Mouse (Mus musculus) MEL (cell line): ENCODE measurements around the gene Zkscan3. TPM values are rescaled to one million over a fixed set of nuclear protein-coding genes. Genes with fewer than 3 reads are reported as not detected.
"Not testable (repeated sequence)": the region's sequence is repeated elsewhere in the genome, so short reads cannot be mapped to it uniquely, and the experiment has no call there.

ENCODE experiments used
- DNase-seq: peaks from one replicate; pipeline ENCODE4 v3.0.0; 2011; ENCODE audit warnings: low read depth, low spot score
- H3K27ac ChIP-seq: 2 replicates; pipeline ENCODE4 v1.5.1; 2012; ENCODE audit warnings: low read depth, mild to moderate bottlenecking, control low read depth, low read length, moderate library complexity; ENCODE audit not compliant: control insufficient read depth
- H3K27me3 ChIP-seq, 2 experiments: fragments of 150-350 bp in 1 of 2; sonication (generic) in 1 of 2; 2 replicates each; pipeline ENCODE4 v1.6.1; 2012; ENCODE audit warnings: low read length in 2 of 2, mild to moderate bottlenecking in 2 of 2, improper control_type of control experiment in 1 of 2, moderate library complexity in 1 of 2; ENCODE audit not compliant: insufficient read depth in 2 of 2, control insufficient read depth in 1 of 2
- H3K36me3 ChIP-seq, 2 experiments: 2 replicates each; pipeline ENCODE4 v1.6.1; 2012 to 2014; ENCODE audit warnings: low read length in 2 of 2, improper control_type of control experiment in 1 of 2, inconsistent platforms in 1 of 2, mild to moderate bottlenecking in 1 of 2; ENCODE audit not compliant: insufficient read depth in 2 of 2, control insufficient read depth in 1 of 2
- H3K4me1 ChIP-seq, 2 experiments: fragments of 150-350 bp in 1 of 2; sonication (generic) in 1 of 2; 2 replicates each; pipeline ENCODE4 v1.6.1; 2012; ENCODE audit warnings: low read length in 2 of 2, improper control_type of control experiment in 1 of 2, mild to moderate bottlenecking in 1 of 2; ENCODE audit not compliant: insufficient read depth in 2 of 2, control insufficient read depth in 1 of 2
- H3K4me3 ChIP-seq, 2 experiments: fragments of 150-350 bp in 1 of 2; sonication (generic) in 1 of 2; 2 replicates each; pipeline ENCODE4 v1.5.1; 2012; ENCODE audit warnings: low read depth in 2 of 2, low read length in 2 of 2, mild to moderate bottlenecking in 2 of 2, moderate library complexity in 2 of 2, control low read depth in 1 of 2, improper control_type of control experiment in 1 of 2; ENCODE audit not compliant: control insufficient read depth in 1 of 2, insufficient read depth in 1 of 2
- H3K79me2 ChIP-seq: 2 replicates; pipeline ENCODE4 v1.6.1; 2012; ENCODE audit warnings: mild to moderate bottlenecking, low read length, moderate library complexity; ENCODE audit not compliant: control insufficient read depth, poor library complexity, insufficient read depth
- H3K9ac ChIP-seq: 2 replicates; pipeline ENCODE4 v1.6.1; 2012; ENCODE audit warnings: low read depth, mild to moderate bottlenecking, control low read depth, low read length, moderate library complexity; ENCODE audit not compliant: control insufficient read depth, poor library complexity, severe bottlenecking
- H3K9me3 ChIP-seq: fragments of 150-350 bp; sonication (generic); replicated peaks from 2 replicates; pipeline ENCODE4 v1.6.1; 2012; ENCODE audit warnings: mild to moderate bottlenecking, low read length, improper control_type of control experiment, moderate library complexity; ENCODE audit not compliant: insufficient read depth
- BHLHE40 ChIP-seq: IDR thresholded peaks from 2 replicates; pipeline ENCODE4 v1.6.1; 2012; ENCODE audit warnings: low read depth, mild to moderate bottlenecking, inconsistent platforms, low read length, improper control_type of control experiment, borderline replicate concordance
- CHD2 ChIP-seq: IDR thresholded peaks from 2 replicates; pipeline ENCODE4 v1.6.1; 2011; ENCODE audit warnings: low read length, improper control_type of control experiment
- CTCF ChIP-seq, 3 experiments: IDR thresholded peaks in 2 of 3; conservative IDR thresholded peaks in 1 of 3; 2 replicates each; pipeline ENCODE4 v1.5.1; 2011 to 2012; ENCODE audit warnings: low read length in 3 of 3, low read depth in 2 of 3, mild to moderate bottlenecking in 2 of 3, improper control_type of control experiment in 1 of 3, inconsistent platforms in 1 of 3, mixed read lengths in 1 of 3, moderate library complexity in 1 of 3; ENCODE audit not compliant: control insufficient read depth in 1 of 3, insufficient read depth in 1 of 3, poor library complexity in 1 of 3, severe bottlenecking in 1 of 3
- E2F4 ChIP-seq: IDR thresholded peaks from 2 replicates; pipeline ENCODE4 v1.6.1; 2011; ENCODE audit warnings: low read depth, low read length, improper control_type of control experiment, borderline replicate concordance
- ELF1 ChIP-seq: IDR thresholded peaks from 2 replicates; pipeline ENCODE4 v1.6.1; 2014; ENCODE audit warnings: low read depth, mild to moderate bottlenecking, inconsistent platforms, low read length, improper control_type of control experiment, moderate library complexity
- ETS1 ChIP-seq: IDR thresholded peaks from 2 replicates; pipeline ENCODE4 v1.6.1; 2012; ENCODE audit warnings: low read depth, mild to moderate bottlenecking, inconsistent platforms, low read length, improper control_type of control experiment, moderate library complexity
- GATA1 ChIP-seq: IDR thresholded peaks from 2 replicates; pipeline ENCODE4 v1.6.1; 2011; ENCODE audit warnings: low read depth, low read length, improper control_type of control experiment
- HCFC1 ChIP-seq: IDR thresholded peaks from 2 replicates; pipeline ENCODE4 v1.6.1; 2012; ENCODE audit warnings: low read depth, mild to moderate bottlenecking, inconsistent platforms, low read length, improper control_type of control experiment, moderate library complexity
- MAZ ChIP-seq: IDR thresholded peaks from 2 replicates; pipeline ENCODE4 v1.6.1; 2012; ENCODE audit warnings: low read depth, mild to moderate bottlenecking, inconsistent platforms, low read length, improper control_type of control experiment
- MEF2A ChIP-seq: IDR thresholded peaks from 2 replicates; pipeline ENCODE4 v1.6.1; 2014; ENCODE audit warnings: low read depth, mild to moderate bottlenecking, inconsistent platforms, low read length, improper control_type of control experiment; ENCODE audit not compliant: poor library complexity, insufficient replicate concordance, severe bottlenecking; ENCODE audit errors: extremely low read depth
- MXI1 ChIP-seq: IDR thresholded peaks from 2 replicates; pipeline ENCODE4 v1.6.1; 2011; ENCODE audit warnings: mild to moderate bottlenecking, low read depth, low read length, improper control_type of control experiment
- MYC ChIP-seq: IDR thresholded peaks from 2 replicates; pipeline ENCODE4 v1.6.1; 2011; ENCODE audit warnings: low read depth, mild to moderate bottlenecking, low read length, improper control_type of control experiment, moderate library complexity
- POLR2AphosphoS2 ChIP-seq: IDR thresholded peaks from 2 replicates; pipeline ENCODE4 v1.6.1; 2011; ENCODE audit warnings: low read length, improper control_type of control experiment
- SIN3A ChIP-seq: IDR thresholded peaks from 2 replicates; pipeline ENCODE4 v1.6.1; 2012; ENCODE audit warnings: low read length, improper control_type of control experiment, inconsistent platforms
- TBP ChIP-seq: IDR thresholded peaks from 2 replicates; pipeline ENCODE4 v1.8.0; 2011; ENCODE audit warnings: low read depth, low read length, improper control_type of control experiment
- UBTF ChIP-seq: IDR thresholded peaks from 2 replicates; pipeline ENCODE4 v1.6.1; 2012; ENCODE audit warnings: low read depth, mild to moderate bottlenecking, inconsistent platforms, low read length, improper control_type of control experiment, moderate library complexity, borderline replicate concordance; ENCODE audit not compliant: insufficient read depth
- USF1 ChIP-seq: IDR thresholded peaks from 2 replicates; pipeline ENCODE4 v1.6.1; 2014; ENCODE audit warnings: low read depth, mild to moderate bottlenecking, inconsistent platforms, low read length, improper control_type of control experiment, moderate library complexity
- ZC3H11A ChIP-seq: IDR thresholded peaks from 2 replicates; pipeline ENCODE4 v1.6.1; 2012; ENCODE audit warnings: low read depth, mild to moderate bottlenecking, inconsistent platforms, low read length, improper control_type of control experiment
- ZKSCAN1 ChIP-seq: IDR thresholded peaks from 2 replicates; pipeline ENCODE4 v1.6.1; 2012; ENCODE audit warnings: low read depth, mild to moderate bottlenecking, inconsistent platforms, low read length, improper control_type of control experiment, moderate library complexity
- ZMIZ1 ChIP-seq: IDR thresholded peaks from 2 replicates; pipeline ENCODE4 v1.6.1; 2012; ENCODE audit warnings: low read depth, mild to moderate bottlenecking, inconsistent platforms, low read length, improper control_type of control experiment, moderate library complexity
- ZNF384 ChIP-seq: IDR thresholded peaks from 2 replicates; pipeline ENCODE4 v1.6.1; 2012; ENCODE audit warnings: low read depth, mild to moderate bottlenecking, inconsistent platforms, low read length, improper control_type of control experiment
- polyA plus RNA-seq, 2 experiments: library from polyadenylated mRNA; stranded (reverse) in 1 of 2; unstranded in 1 of 2; fragments of >175 nt in 1 of 2; fragments of >200 nt in 1 of 2; gene quantifications; 2 replicates each; pipeline versions ENCODE4 v1.2.1 to v1.2.4; 2012; ENCODE audit warnings: low replicate concordance in 2 of 2, low read depth in 1 of 2; ENCODE audit not compliant: insufficient read length in 2 of 2, insufficient read depth in 1 of 2, missing spikeins in 1 of 2
- total RNA-seq: library from RNA; depleted of rRNA; stranded (reverse); fragments of 300-350 nt; gene quantifications from 2 replicates; pipeline ENCODE4 v1.2.3, GENCODE M21; 2012

Gene Zkscan3
- total and polyA plus RNA-seq, 3 experiments = 17.1 to 17.8 TPM; not detected in 1

DNA sequence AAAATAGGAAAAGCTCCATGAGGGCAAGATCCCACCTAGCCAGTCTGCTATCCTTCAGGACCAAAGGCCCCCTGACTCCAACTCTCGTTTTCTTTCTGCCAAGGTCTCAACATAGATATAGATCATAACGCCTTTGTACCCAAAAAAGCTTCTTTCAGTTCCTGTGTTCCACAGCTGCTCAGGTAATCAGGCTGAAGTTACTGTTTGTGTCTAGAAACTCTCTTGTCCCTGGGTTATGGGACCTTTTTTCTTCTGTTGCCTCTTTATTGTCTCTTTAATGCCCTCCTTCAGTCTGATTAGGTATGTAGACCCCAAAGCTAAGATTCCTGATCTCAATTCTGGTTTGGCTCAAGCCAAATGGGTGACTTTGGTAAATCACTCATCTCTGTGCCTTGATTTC is 5.1 kb downstream of the Zkscan3 start (continued):
- no peak for TF ChIP-seq HCFC1
- TF ChIP-seq E2F4 = no peak
- TF ChIP-seq TBP = no peak
- no peak for TF ChIP-seq MAZ

DNA sequence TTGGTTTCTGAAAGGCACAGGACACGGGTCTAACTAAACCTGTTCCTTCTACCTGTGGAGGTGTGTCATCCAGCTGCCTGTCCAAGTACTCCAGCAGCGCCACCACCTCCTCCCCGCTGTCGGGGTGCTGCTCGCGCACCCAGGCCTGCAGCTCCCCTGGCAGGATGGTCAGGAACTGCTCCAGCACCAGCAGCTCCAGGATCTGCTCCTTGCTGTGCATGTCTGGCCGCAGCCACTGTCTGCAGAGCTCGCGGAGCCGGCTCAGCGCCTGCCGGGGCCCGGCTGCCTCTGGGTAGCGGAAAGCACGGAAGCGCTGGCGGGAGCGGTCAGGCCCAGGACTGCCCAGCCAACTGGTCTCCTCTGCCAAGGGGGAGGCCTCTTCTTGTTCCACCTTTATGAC is 6.5 kb downstream of the Zkscan3 start:
- not testable (repeated sequence) for H3K9me3 ChIP-seq, H3K27me3 ChIP-seq, H3K4me1 ChIP-seq, DNase-seq, H3K27ac ChIP-seq, H3K4me3 ChIP-seq, H3K9ac ChIP-seq, H3K79me2 ChIP-seq
- peaks cover under 1 to 19% of the 10 kb centered on the region in 2 experiments for H3K36me3 ChIP-seq

DNA sequence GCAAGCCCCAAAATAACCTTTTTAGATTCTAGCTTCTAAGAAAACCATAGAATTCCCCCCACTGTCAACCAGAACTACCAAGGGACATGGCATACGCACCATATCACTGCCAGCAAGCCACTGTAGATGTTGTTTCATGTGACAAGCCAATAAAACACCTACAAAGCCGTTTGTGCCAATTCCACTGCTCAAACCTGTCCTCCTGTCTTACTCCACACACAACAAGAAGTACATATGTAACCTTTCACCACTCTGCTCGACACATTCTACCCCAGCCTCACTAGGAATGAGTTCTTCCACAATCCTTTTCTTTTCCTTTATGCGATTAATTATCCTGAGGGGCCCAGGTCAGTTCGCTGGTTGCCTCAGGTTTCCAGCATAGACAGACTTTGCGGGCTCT is 6.9 kb downstream of the Zkscan3 start:
- Histone ChIP-seq H3K4me3 (no peak overlapping the region), H3K27me3 (no peaks in the 10 kb centered on the region), H3K27ac (no peak overlapping the region), H3K9me3 (no peaks in the 10 kb centered on the region), H3K4me1 (no peaks in the 10 kb centered on the region)
- no peak for TF ChIP-seq ZMIZ1
- TF ChIP-seq, all 39 proteins: peak for 0
- peaks cover 0 to 19% of the 10 kb centered on the region in 2 experiments; a peak in 2 of 4 replicates for H3K36me3 ChIP-seq
- no peak for DNase-seq
- no peak overlapping the region for H3K9ac ChIP-seq
- 0 out of 2 replicates have a peak, but pooled peaks cover 3% of the 10 kb centered on the region for H3K79me2 ChIP-seq

DNA sequence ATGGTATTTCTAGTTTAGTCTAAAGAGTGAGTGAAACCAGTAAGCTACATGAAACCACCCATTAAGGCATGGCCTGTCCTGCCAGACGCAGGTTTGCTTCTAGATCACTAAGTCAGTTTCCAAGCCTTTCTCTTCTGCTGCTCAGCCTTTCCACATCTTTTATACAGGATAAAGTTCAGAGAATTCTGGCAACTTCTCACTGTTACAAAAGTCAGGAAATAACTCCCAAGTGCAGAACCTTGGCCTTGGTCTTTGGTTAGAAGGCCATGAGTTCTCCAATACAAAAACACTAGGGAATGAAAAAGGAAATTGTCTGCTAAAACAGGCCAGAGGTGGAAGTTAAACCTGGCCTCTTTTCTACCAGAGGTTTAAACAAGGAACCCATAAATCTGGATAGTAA is 7.3 kb downstream of the Zkscan3 start:
- Histone ChIP-seq H3K9me3 (no peaks in the 10 kb centered on the region), H3K27ac (no peak overlapping the region), H3K9ac (no peak overlapping the region), H3K4me3 (no peak overlapping the region), H3K27me3 (no peaks in the 10 kb centered on the region), H3K79me2 (0 out of 2 replicates have a peak, but pooled peaks cover 2% of the 10 kb centered on the region), H3K4me1 (no peaks in the 10 kb centered on the region), H3K36me3 (peaks cover 0 to 19% of the 10 kb centered on the region in 2 experiments; a peak in 2 of 4 replicates)
- TF ChIP-seq BHLHE40 (no peak), ZKSCAN1 (no peak), ETS1 (no peak), MXI1 (no peak), UBTF (no peak), ZNF384 (no peak), ELF1 (no peak), ZC3H11A (no peak), MEF2A (no peak), MYC (no peak), MAZ (no peak), POLR2AphosphoS2 (no peak), CHD2 (no peak), GATA1 (no peak), CTCF (IDR thresholded peaks at IDR 0.05 in 2 of 3, conservative IDR thresholded peaks at IDR 0.05 in 1 of 3; ENCODE audit: control insufficient read depth in 1 of 3, insufficient read depth in 1 of 3, low read depth in 2 of 3, low read length in 3 of 3, poor library complexity in 1 of 3, severe bottlenecking in 1 of 3) (no peak), SIN3A (no peak), USF1 (no peak), ZMIZ1 (no peak)
- DNase-seq = no peak
